Mouse (Mus musculus) spleen, postnatal 4 days (tissue): ENCODE data around the gene Fam107b.
"Not testable (repeated sequence)": the region's sequence is repeated elsewhere in the genome, so short reads cannot be mapped to it uniquely, and the experiment has no call there.

Experiments
- DNase-seq, 2 experiments: peaks; one replicate each; pipeline ENCODE4 v3.0.0; 2022; ENCODE audit warnings: low spot score in 2 of 2

The Fam107b gene

DNA sequence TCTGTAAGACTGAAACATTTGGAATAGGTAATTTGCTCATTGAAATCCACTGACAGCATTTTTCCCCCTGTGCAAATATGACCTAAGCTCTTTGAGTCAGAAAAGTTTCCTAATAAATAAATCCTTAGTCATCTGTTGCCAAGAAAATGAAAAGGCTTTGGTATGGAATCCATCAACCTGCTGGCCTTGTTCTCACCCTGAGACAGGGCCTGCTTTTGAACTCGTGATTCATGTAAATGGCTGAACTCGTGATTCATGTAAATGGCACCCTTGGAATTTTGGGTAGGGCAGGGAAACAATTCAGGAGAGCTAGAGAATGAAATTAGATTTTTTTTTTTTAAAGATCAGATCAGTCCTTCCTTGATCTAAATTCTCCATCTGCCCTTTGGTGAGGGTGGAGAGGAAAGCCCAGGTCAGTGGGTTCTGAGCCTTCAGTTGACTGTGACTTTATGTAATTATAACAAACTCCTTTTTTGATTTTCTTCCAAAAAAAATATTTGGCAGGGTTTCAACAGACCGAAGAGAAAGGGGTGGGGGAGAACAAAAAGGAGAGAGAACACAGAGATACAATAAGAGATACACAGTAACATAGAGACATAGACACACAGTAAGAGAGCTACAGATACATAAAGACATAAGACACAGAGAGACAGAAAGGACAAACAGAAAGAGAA is 142.2 kb downstream of the Fam107b start:
- DNase-seq, result no peak

DNA sequence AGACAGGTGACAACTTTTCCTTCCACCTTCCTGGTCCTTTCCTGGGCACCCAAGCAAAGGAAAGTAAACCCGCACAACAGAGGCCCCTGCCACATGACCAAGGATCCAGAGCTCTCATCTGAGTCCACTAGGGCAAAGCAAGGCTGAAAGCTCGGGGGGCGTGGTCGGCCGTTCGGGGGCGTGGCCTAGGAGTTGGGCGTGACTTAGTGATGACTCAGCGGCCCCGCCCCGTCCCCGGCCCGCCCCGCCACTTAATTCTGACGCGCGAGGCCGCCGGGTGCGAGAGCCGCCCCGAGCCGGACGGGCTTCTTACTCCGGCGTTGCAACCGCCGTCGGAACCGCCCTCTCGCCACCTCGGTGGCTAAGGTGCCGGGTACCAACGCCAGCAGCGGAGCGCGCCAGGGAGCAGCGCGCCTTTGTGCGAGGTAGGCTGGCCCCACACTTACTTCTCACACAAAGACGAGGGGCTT is 143.0 kb downstream of the Fam107b start:
- DNase-seq, result peak; percentile 100

GRCm38 (mm10) chr2:3713682-3714361 is 143.5 kb downstream of the Fam107b start:
- DNase-seq, result peak; percentile 63 to 81

DNA sequence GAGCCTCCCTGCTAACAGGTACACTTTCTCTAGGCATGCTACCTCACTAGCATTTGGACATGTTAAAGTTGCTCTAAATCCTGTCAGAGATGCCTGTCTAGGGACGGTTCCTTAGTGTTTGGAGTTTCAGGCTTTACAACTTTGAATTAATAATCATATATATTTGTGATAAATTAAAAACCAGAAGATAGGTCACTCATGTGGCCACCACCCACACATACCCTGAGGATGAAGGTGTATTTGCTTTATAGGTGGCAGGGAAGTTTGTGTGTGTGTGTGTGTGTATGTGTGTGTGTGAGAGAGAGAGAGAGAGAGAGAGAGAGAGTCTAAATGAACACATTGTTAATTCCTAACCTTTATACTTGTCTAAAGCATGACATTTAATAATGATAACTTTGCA is 144.2 kb downstream of the Fam107b start:
- DNase-seq, result no peak

DNA sequence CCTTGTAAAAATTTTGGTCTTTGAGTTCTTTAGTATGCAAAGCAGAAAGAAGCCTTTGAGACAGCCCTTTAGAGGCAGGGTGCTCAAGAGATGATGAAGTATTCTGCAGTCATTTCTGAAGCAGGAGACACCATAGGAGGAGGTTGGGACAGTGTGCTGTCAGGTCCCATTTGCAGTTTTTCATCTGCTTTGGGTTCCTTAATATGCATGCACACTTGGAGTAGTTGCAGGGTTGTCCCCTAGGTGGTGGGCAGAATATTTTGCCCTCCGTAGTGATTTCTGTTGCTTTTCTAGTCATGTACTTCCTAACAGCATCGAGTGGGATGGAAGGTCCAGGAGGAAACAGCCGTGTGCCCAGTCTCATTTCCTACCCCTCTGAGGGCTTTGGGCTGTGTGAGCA is 145.1 kb downstream of the Fam107b start:
- DNase-seq, result no peak

- DNase-seq, result no peak
Measured at GRCm38 (mm10) chr2:3717268-3717667, 147.0 kb downstream of the Fam107b start.

DNA sequence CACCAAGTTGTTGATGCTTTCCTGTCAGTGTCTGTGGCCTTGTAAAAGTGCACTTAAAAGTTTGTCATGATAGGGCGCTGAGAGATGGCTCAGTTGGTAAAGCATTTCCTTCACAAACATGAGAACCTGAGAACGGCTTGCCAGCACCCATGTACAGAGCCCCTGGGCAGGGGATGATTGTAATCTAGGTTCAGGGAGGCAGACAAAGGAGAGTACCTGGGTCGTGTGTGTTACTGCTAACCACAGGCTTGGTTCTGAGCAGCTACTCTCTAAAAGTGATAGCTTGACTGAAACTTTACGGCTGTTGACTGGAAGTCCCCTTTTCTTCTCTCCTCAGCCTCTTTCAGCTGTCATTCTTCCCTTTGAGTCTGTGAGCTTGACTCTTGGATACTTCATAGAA is 147.6 kb downstream of the Fam107b start:
- no peak for DNase-seq

- not testable (repeated sequence) for DNase-seq
Measured at GRCm38 (mm10) chr2:3719436-3720121, 149.3 kb downstream of the Fam107b start.

DNA sequence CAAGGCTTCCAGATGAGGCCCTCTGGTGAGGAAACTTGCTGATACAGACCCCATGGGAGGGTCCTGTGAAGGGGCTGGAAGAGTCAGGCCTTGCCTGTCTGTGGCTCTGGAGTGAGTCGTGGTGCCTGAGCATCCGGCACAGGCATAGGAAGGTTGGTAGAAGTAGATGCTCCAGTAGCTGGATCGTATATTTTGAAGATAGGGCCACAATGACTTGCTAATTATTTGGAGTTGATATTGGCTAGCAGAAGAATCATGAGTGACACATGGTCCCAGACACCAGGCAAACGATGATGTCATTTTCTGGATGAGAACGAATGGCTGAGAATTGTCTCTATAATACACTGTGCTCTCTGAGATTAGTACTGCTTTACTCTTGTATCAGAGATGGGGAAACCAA is 150.8 kb downstream of the Fam107b start:
- no peak for DNase-seq

DNA sequence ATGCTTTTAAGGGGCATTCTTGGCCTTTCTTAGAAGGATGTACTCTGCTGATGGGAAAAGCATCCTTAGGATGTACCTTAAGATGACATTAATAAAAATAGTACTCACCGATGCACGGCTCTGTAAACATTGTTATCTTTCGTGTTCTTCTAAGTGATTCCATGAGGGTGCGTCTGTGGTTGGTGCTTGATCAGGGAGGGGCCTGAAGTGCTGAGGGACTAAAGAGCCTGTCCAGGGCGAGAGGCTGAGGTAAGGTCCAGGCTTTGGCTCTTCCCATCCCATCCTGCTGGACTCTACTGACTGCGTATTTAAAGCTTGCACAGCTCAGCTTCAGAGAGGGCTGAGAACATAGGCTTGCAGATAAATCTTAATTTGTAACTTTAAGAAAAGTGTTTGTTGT is 151.7 kb downstream of the Fam107b start:
- no peak for DNase-seq

- no peak for DNase-seq
Measured at GRCm38 (mm10) chr2:3723391-3724106, 153.3 kb downstream of the Fam107b start.

GRCm38 (mm10) chr2:3726501-3727078 is 156.3 kb downstream of the Fam107b start:
- DNase-seq, result no peak

GRCm38 (mm10) chr2:3727225-3727930 is 157.1 kb downstream of the Fam107b start:
- DNase-seq, result no peak

DNA sequence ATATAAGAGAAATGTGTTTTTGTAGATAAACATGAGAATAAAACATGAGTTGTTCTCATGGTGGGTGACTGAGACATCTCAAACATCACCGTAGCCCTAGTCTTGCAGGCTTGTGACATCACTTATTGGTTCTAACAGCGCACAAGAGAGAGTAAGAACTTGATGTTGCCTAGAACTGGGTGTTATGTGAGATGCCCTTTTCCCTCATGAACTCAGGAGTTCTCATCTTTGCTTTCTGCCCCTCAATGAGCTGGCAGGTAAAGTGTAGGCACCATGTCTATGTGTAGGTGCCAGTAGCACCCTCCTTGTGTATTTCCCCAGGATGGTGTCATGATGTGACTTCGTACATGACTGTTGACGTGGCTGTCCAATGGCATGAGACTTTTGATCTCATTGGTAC is 157.8 kb downstream of the Fam107b start:
- DNase-seq, result no peak

- no peak for DNase-seq
Measured at GRCm38 (mm10) chr2:3729586-3729985, 159.3 kb downstream of the Fam107b start.

GRCm38 (mm10) chr2:3730744-3731143 is 160.5 kb downstream of the Fam107b start:
- DNase-seq, result no peak

GRCm38 (mm10) chr2:3731316-3732015 is 161.2 kb downstream of the Fam107b start:
- DNase-seq, result no peak

- no peak for DNase-seq
Measured at GRCm38 (mm10) chr2:3737917-3738694, 167.8 kb downstream of the Fam107b start.

- no peak for DNase-seq
Measured at GRCm38 (mm10) chr2:3738734-3739133, 168.4 kb downstream of the Fam107b start.
